Mouse (Mus musculus): ENCODE measurements around the gene B3gat3. TPM values are rescaled to one million over a fixed set of nuclear protein-coding genes. Genes with fewer than 3 reads are reported as not detected.

Gene B3gat3
- total and polyA plus RNA-seq, 2 experiments from 2014 or later, result 89.3 to 99.6 TPM

DNA sequence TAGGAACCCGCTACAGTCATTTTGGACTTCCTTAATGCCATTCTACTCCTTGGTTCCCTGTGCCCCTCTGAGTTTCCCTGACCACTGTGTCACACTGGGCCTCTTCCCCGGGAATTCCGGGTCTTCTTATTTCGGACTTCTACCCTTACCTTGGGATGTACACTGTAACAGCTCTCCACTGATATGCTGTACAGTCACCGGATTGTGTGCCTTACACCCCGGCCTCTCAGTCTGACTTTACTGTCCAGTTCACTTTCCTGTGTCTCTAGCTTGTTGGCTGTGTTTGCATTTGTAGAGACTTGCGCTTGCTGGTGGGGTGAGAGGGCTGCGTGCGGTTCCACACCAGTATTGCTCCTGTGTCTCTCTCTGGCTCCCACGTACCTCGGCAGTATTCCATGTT, 9.9 kb downstream of the B3gat3 start:
- no peaks in the 10 kb centered on the region for H3K27me3 ChIP-seq (ENCODE audit: insufficient read depth, low read length)
- no peak for DNase-seq
- peaks cover 16% of the 10 kb centered on the region; the same call in 1 of the 2 replicates for H3K36me3 ChIP-seq (ENCODE audit: insufficient read depth)
- whole genome bisulfite sequencing, result 19% methylated on average over 11 of the region's 11 CpGs
- ATAC-seq, result no peak
- no peaks in the 10 kb centered on the region for H3K9me3 ChIP-seq (ENCODE audit: low read length)
- H3K4me1 ChIP-seq (ENCODE audit: insufficient read depth), result peaks cover 4% of the 10 kb centered on the region; the same call in 1 of the 2 replicates
- TF ChIP-seq CTCF (IDR thresholded peaks at IDR 0.05; ENCODE audit: low read depth), result no peak
- peak overlapping the region; percentile 61 for H3K4me2 ChIP-seq (ENCODE audit: low read depth)
- no peak overlapping the region for H3K27ac ChIP-seq (ENCODE audit: low read depth, low read length)
- peak overlapping the region; percentile 44 for H3K4me3 ChIP-seq (ENCODE audit: low read depth, low read length)
- H3K9ac ChIP-seq, result peak overlapping the region; percentile 57

DNA sequence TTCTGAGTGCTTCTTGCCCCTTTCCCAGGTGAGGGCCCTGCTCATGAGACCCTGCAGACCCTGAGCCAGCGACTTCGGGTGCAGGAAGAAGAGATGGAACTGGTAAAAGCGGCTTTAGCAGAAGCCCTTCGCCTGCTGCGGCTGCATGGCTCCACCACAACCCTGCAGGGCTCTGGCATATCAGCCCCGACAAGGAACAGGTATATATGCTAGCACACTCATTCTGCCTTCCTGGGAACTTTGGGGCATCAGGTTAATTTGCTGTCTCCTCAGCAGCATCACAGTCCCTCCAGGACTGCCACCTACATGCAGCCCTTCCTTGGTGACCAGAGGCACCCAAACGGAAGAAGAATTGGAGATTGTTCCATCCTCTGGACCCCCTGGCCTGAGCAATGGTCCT, 10.6 kb downstream of the B3gat3 start:
- DNase-seq (no peak), ATAC-seq (no peak)
- Histone ChIP-seq H3K4me3 (ENCODE audit: low read depth, low read length) (no peak overlapping the region), H3K27me3 (ENCODE audit: insufficient read depth, low read length) (no peaks in the 10 kb centered on the region), H3K9me3 (ENCODE audit: low read length) (no peaks in the 10 kb centered on the region), H3K4me1 (ENCODE audit: insufficient read depth) (peaks cover 4% of the 10 kb centered on the region; the same call in 1 of the 2 replicates), H3K9ac (no peak overlapping the region), H3K36me3 (ENCODE audit: insufficient read depth) (peaks cover 9% of the 10 kb centered on the region; the same call in 1 of the 2 replicates), H3K4me2 (ENCODE audit: low read depth) (no peak overlapping the region; the same call in 1 of the 2 replicates), H3K27ac (ENCODE audit: low read depth, low read length) (no peak overlapping the region)
- TF ChIP-seq CTCF (IDR thresholded peaks at IDR 0.05; ENCODE audit: low read depth), result no peak
- 81% methylated on average over 7 of the region's 7 CpGs for WGBS

DNA sequence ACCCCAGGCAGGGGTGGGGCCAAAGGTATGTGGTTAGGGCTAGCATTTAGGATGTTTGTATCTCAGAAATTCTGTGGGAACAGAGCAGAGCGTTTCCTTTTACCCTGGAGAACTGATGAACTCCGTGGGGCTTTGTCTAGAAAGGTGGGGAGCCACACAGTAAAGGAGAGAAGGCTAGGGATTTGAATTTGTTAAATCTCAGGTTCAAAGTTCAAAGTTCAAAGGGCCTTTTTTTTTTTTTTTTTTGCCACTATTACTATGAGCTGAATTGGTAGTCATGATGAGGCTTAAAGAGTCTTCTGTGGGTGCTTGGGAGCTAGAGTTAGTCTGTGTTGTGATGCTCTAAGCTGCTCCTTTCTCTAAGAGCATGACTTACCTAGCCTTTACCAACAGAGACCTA, 16.6 kb downstream of the B3gat3 start:
- TF ChIP-seq CTCF (IDR thresholded peaks at IDR 0.05; ENCODE audit: low read depth), result no peak
- H3K36me3 ChIP-seq (ENCODE audit: insufficient read depth), result peaks cover 9% of the 10 kb centered on the region
- no peaks in the 10 kb centered on the region for H3K9me3 ChIP-seq (ENCODE audit: low read length)
- ATAC-seq, result no peak
- H3K9ac ChIP-seq, result no peak overlapping the region
- H3K4me3 ChIP-seq (ENCODE audit: low read depth, low read length), result no peak overlapping the region
- no peak overlapping the region for H3K27ac ChIP-seq (ENCODE audit: low read depth, low read length)
- no peak overlapping the region for H3K4me2 ChIP-seq (ENCODE audit: low read depth)
- WGBS, result 80% methylated on average over 2 of the region's 2 CpGs
- no peaks in the 10 kb centered on the region for H3K27me3 ChIP-seq (ENCODE audit: insufficient read depth, low read length)
- no peak for DNase-seq
- no peaks in the 10 kb centered on the region for H3K4me1 ChIP-seq (ENCODE audit: insufficient read depth)

GRCm38 (mm10) chr19:8940526-8941133, 20.5 kb downstream of the B3gat3 start:
- no peak overlapping the region for H3K27ac ChIP-seq (ENCODE audit: low read depth, low read length)

DNA sequence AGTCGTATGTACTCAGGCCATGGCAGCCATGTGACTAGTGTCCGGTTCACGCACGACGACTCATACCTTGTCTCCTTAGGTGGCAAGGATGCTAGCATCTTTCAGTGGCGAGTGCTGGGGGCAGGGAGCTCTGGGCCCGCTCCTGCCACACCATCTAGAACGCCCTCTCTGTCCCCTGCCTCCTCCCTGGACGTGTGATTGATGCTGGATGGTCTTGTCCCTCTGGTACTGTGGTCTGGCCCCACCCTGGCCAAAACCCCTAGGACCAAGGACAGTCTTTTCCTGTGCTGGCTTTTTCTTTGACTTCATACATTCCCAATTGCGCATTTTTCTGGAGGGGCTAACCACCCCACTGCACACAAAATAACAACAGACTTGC, 21.0 kb downstream of the B3gat3 start:
- Histone ChIP-seq H3K9me3 (ENCODE audit: low read length) (no peaks in the 10 kb centered on the region), H3K9ac (peak overlapping the region; percentile 99), H3K4me3 (ENCODE audit: low read depth, low read length) (peak overlapping the region; percentile 92), H3K4me1 (ENCODE audit: insufficient read depth) (peaks cover 9% of the 10 kb centered on the region; the same call in 1 of the 2 replicates), H3K27me3 (ENCODE audit: insufficient read depth, low read length) (no peaks in the 10 kb centered on the region), H3K27ac (ENCODE audit: low read depth, low read length) (peak overlapping the region; percentile 57), H3K36me3 (ENCODE audit: insufficient read depth) (peaks cover 23% of the 10 kb centered on the region), H3K4me2 (ENCODE audit: low read depth) (peak overlapping the region; percentile 71)
- WGBS, result 27% methylated on average over 10 of the region's 10 CpGs
- no peak for TF ChIP-seq CTCF (IDR thresholded peaks at IDR 0.05; ENCODE audit: low read depth)
- DNase-seq, result no peak
- no peak for ATAC-seq

More at GRCm38 (mm10) chr19:8940526-8941133, 20.5 kb downstream of the B3gat3 start:
- peaks cover 9% of the 10 kb centered on the region; the same call in 1 of the 2 replicates for H3K4me1 ChIP-seq (ENCODE audit: insufficient read depth)
- H3K27me3 ChIP-seq (ENCODE audit: insufficient read depth, low read length), result no peaks in the 10 kb centered on the region
- peak overlapping the region; percentile 92; the same call in 1 of the 2 replicates for H3K4me3 ChIP-seq (ENCODE audit: low read depth, low read length)
- H3K36me3 ChIP-seq (ENCODE audit: insufficient read depth), result peaks cover 18% of the 10 kb centered on the region
- 82% methylated on average over 15 of the region's 15 CpGs for WGBS
- ATAC-seq (no peak), DNase-seq (no peak)
- no peak for TF ChIP-seq CTCF (IDR thresholded peaks at IDR 0.05; ENCODE audit: low read depth)
- H3K9ac ChIP-seq, result peak overlapping the region; percentile 99; the same call in 1 of the 2 replicates
- no peaks in the 10 kb centered on the region for H3K9me3 ChIP-seq (ENCODE audit: low read length)
- peak overlapping the region; percentile 71; the same call in 1 of the 2 replicates for H3K4me2 ChIP-seq (ENCODE audit: low read depth)

GRCm38 (mm10) chr19:8941515-8942217, 21.5 kb downstream of the B3gat3 start, which contains the start of gene Mta2:
Gene Mta2, plus strand, starts transcription at chr19:8941875.
- DNase-seq (peak; percentile 98), ATAC-seq (peak; percentile 97)
- H3K9ac ChIP-seq, result peak within 1 kb of the TSS; percentile 99
- peak within 1 kb of the TSS; percentile 92 for H3K4me3 ChIP-seq (ENCODE audit: low read depth, low read length)
- peaks cover 28% of the 10 kb centered on the region for H3K36me3 ChIP-seq (ENCODE audit: insufficient read depth)
- no peaks in the 10 kb centered on the region for H3K27me3 ChIP-seq (ENCODE audit: insufficient read depth, low read length)
- H3K27ac ChIP-seq (ENCODE audit: low read depth, low read length), result peak within 1 kb of the TSS; percentile 93
- peak; percentile 29; the same call in 1 of the 2 replicates for TF ChIP-seq CTCF (IDR thresholded peaks at IDR 0.05; ENCODE audit: low read depth)
- peaks cover 9% of the 10 kb centered on the region; the same call in 1 of the 2 replicates for H3K4me1 ChIP-seq (ENCODE audit: insufficient read depth)
- under 1% methylated on average over 64 of the region's 64 CpGs for WGBS
- peak within 1 kb of the TSS; percentile 71 for H3K4me2 ChIP-seq (ENCODE audit: low read depth)
- H3K9me3 ChIP-seq (ENCODE audit: low read length), result no peaks in the 10 kb centered on the region

Measured in forebrain, postnatal 0 days (tissue).